Mouse (Mus musculus): ENCODE data around the gene Tlr12. TPM values are rescaled to one million over a fixed set of nuclear protein-coding genes. Genes with fewer than 3 reads are reported as not detected.
"Not testable (repeated sequence)": the region's sequence is repeated elsewhere in the genome, so short reads cannot be mapped to it uniquely, and the experiment has no call there.

Gene Tlr12
- polyA plus RNA-seq, 1 experiment, result 42.8 TPM

DNA sequence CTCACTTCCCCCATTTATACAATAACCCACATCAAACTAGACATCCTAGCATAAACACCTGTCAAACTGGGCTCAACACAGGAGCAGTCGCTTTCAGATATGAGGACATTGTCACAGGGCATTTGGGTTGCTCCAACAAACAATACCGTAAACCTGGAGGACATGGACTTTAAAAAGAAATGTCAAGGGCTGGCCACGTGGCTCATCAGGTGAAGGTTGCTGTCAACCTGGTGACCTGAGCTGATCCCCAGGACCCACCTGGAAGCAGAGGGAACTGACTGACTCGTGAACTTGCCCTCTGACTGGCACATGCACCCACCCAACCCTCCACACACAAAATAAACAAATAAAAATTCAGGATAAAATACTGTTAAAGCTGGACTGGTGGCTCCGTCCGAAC lies 2.2 kb upstream of the Tlr12 start:
- Histone ChIP-seq H3K36me3 (ENCODE audit: control insufficient read depth, insufficient read depth, low read length) (no peaks in the 10 kb centered on the region), H3K4me1 (replicated peaks; ENCODE audit: control insufficient read depth, insufficient read depth, low read length) (peaks cover 46% of the 10 kb centered on the region), H3K4me3 (ENCODE audit: control insufficient read depth, insufficient read depth, low read length) (no peak overlapping the region), H3K27ac (ENCODE audit: control insufficient read depth, insufficient read depth, low read length) (no peak overlapping the region), H3K27me3 (ENCODE audit: control insufficient read depth, insufficient read depth, low read length) (no peaks in the 10 kb centered on the region)
- 70% methylated on average over 6 of the region's 6 CpGs for WGBS
- DNase-seq, result no peak
- TF ChIP-seq POLR2A (IDR thresholded peaks at IDR 0.05; ENCODE audit: control insufficient read depth, extremely low read depth, insufficient read depth, low read length, poor library complexity) (no peak), CTCF (IDR thresholded peaks at IDR 0.05; ENCODE audit: borderline replicate concordance, control insufficient read depth, extremely low read depth, insufficient read depth, low read length, poor library complexity) (no peak)

DNA sequence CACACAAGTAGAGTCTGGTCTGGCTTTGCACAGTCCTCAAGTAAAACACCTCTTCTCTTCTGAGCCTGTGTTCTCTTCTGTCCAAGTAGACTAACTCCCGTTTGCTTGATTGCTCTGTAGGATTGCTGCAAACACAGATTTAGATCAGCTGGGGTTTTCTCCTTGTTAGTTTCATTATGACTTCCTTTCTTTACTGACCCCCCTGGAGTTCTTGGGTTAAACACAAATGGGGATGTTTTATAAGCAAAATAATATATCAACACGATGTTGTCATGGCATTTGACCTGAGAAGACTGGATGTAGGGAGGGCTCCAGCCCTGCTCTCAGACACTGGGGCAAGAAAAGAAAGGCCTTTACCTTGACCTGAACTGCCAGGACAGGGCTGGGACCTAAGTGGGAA lies 544 bp upstream of the Tlr12 start:
- Histone ChIP-seq H3K36me3 (ENCODE audit: control insufficient read depth, insufficient read depth, low read length) (no peaks in the 10 kb centered on the region), H3K27ac (ENCODE audit: control insufficient read depth, insufficient read depth, low read length) (peak overlapping the region; percentile 89), H3K4me1 (replicated peaks; ENCODE audit: control insufficient read depth, insufficient read depth, low read length) (peaks cover 57% of the 10 kb centered on the region), H3K4me3 (ENCODE audit: control insufficient read depth, insufficient read depth, low read length) (peak overlapping the region; percentile 60), H3K27me3 (ENCODE audit: control insufficient read depth, insufficient read depth, low read length) (no peaks in the 10 kb centered on the region)
- DNase-seq, result no peak
- WGBS, result 6% methylated on average over 2 of the region's 2 CpGs
- TF ChIP-seq POLR2A (IDR thresholded peaks at IDR 0.05; ENCODE audit: control insufficient read depth, extremely low read depth, insufficient read depth, low read length, poor library complexity) (no peak), CTCF (IDR thresholded peaks at IDR 0.05; ENCODE audit: borderline replicate concordance, control insufficient read depth, extremely low read depth, insufficient read depth, low read length, poor library complexity) (no peak)

- Histone ChIP-seq H3K4me3 (ENCODE audit: control insufficient read depth, insufficient read depth, low read length) (peak overlapping the region; percentile 60), H3K27me3 (ENCODE audit: control insufficient read depth, insufficient read depth, low read length) (no peaks in the 10 kb centered on the region), H3K36me3 (ENCODE audit: control insufficient read depth, insufficient read depth, low read length) (no peaks in the 10 kb centered on the region), H3K4me1 (replicated peaks; ENCODE audit: control insufficient read depth, insufficient read depth, low read length) (peaks cover 57% of the 10 kb centered on the region), H3K27ac (ENCODE audit: control insufficient read depth, insufficient read depth, low read length) (peak overlapping the region; percentile 89)
- WGBS, result 15% methylated on average over 17 of the region's 17 CpGs
- DNase-seq, result peak; percentile 37
- TF ChIP-seq POLR2A (IDR thresholded peaks at IDR 0.05; ENCODE audit: control insufficient read depth, extremely low read depth, insufficient read depth, low read length, poor library complexity) (no peak), CTCF (IDR thresholded peaks at IDR 0.05; ENCODE audit: borderline replicate concordance, control insufficient read depth, extremely low read depth, insufficient read depth, low read length, poor library complexity) (0 out of 2 replicates have a peak, but pooled peaks have one; percentile 17)
Observed at GRCm38 (mm10) chr4:128617363-128618120, 877 bp downstream of the Tlr12 start.

GRCm38 (mm10) chr4:128615761-128616160 lies 2.7 kb downstream of the Tlr12 start:
- no peaks in the 10 kb centered on the region for H3K36me3 ChIP-seq (ENCODE audit: control insufficient read depth, insufficient read depth, low read length)
- no peaks in the 10 kb centered on the region for H3K27me3 ChIP-seq (ENCODE audit: control insufficient read depth, insufficient read depth, low read length)
- peak; percentile 37 for DNase-seq
- 22% methylated on average over 14 of the region's 14 CpGs for WGBS
- TF ChIP-seq POLR2A (IDR thresholded peaks at IDR 0.05; ENCODE audit: control insufficient read depth, extremely low read depth, insufficient read depth, low read length, poor library complexity) (no peak), CTCF (IDR thresholded peaks at IDR 0.05; ENCODE audit: borderline replicate concordance, control insufficient read depth, extremely low read depth, insufficient read depth, low read length, poor library complexity) (no peak)
- peak overlapping the region; percentile 60 for H3K4me3 ChIP-seq (ENCODE audit: control insufficient read depth, insufficient read depth, low read length)
- H3K27ac ChIP-seq (ENCODE audit: control insufficient read depth, insufficient read depth, low read length), result 0 out of 2 replicates have a peak overlapping the region, but pooled peaks have one; percentile 6
- H3K4me1 ChIP-seq (replicated peaks; ENCODE audit: control insufficient read depth, insufficient read depth, low read length), result peaks cover 56% of the 10 kb centered on the region

- Histone ChIP-seq H3K27me3 (ENCODE audit: control insufficient read depth, insufficient read depth, low read length) (no peaks in the 10 kb centered on the region), H3K4me3 (ENCODE audit: control insufficient read depth, insufficient read depth, low read length) (no peak overlapping the region), H3K27ac (ENCODE audit: control insufficient read depth, insufficient read depth, low read length) (no peak overlapping the region), H3K4me1 (replicated peaks; ENCODE audit: control insufficient read depth, insufficient read depth, low read length) (peaks cover 46% of the 10 kb centered on the region), H3K36me3 (ENCODE audit: control insufficient read depth, insufficient read depth, low read length) (no peaks in the 10 kb centered on the region)
- DNase-seq, result peak; percentile 45
- TF ChIP-seq CTCF (IDR thresholded peaks at IDR 0.05; ENCODE audit: borderline replicate concordance, control insufficient read depth, extremely low read depth, insufficient read depth, low read length, poor library complexity), result no peak
- no peak for TF ChIP-seq POLR2A (IDR thresholded peaks at IDR 0.05; ENCODE audit: control insufficient read depth, extremely low read depth, insufficient read depth, low read length, poor library complexity)
- 27% methylated on average over 8 of the region's 8 CpGs for WGBS
Observed at GRCm38 (mm10) chr4:128613326-128613725, 5.1 kb downstream of the Tlr12 start.

DNA sequence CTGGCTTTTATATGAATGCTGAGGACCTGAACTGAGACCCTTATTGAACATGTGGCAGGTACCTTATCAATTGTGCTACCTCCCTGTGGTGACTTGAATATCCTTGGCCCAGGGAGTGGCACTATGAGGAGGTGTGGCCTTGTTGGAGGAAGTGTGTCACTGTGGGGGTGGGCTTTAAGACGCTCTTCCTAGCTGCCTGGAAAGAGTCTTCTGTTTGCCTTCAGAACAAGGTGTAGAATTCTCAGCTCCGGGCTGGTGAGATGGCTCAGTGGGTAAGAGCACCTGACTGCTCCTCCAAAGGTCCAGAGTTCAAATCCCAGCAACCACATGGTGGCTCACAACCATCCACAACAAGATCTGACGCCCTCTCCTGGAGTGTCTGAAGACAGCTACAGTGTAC lies 6.7 kb downstream of the Tlr12 start:
- not testable (repeated sequence) for H3K4me3 ChIP-seq (ENCODE audit: control insufficient read depth, insufficient read depth, low read length); H3K36me3 ChIP-seq (ENCODE audit: control insufficient read depth, insufficient read depth, low read length); H3K27me3 ChIP-seq (ENCODE audit: control insufficient read depth, insufficient read depth, low read length); DNase-seq; H3K27ac ChIP-seq (ENCODE audit: control insufficient read depth, insufficient read depth, low read length)
- H3K4me1 ChIP-seq (replicated peaks; ENCODE audit: control insufficient read depth, insufficient read depth, low read length), result peaks cover 30% of the 10 kb centered on the region
- WGBS, result 91% methylated on average over 3 of the region's 3 CpGs

DNA sequence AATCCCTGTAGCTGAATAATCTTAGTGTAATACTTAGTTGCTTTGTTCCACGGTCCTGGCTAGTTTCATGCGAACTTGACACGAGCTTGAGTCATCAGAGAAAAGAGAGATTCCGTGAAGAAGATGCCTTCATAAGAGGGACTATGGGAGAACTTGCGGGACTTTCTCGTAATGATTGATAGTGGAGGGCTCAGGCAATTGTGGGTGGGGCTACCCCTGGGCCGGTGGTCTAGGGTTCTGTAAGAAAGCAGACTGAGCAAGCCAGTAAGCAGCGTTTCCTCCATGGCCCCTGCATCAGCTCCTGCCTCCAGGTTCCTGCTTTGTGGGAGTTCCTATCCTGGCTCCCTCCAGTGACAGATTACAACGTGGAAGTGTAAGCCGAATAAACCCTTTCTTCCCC lies 7.7 kb downstream of the Tlr12 start:
- WGBS, result 63% methylated on average over 10 of the region's 10 CpGs
- TF ChIP-seq CTCF (IDR thresholded peaks at IDR 0.05; ENCODE audit: borderline replicate concordance, control insufficient read depth, extremely low read depth, insufficient read depth, low read length, poor library complexity) (no peak), POLR2A (IDR thresholded peaks at IDR 0.05; ENCODE audit: control insufficient read depth, extremely low read depth, insufficient read depth, low read length, poor library complexity) (no peak)
- no peak overlapping the region for H3K4me3 ChIP-seq (ENCODE audit: control insufficient read depth, insufficient read depth, low read length)
- no peaks in the 10 kb centered on the region for H3K36me3 ChIP-seq (ENCODE audit: control insufficient read depth, insufficient read depth, low read length)
- H3K4me1 ChIP-seq (replicated peaks; ENCODE audit: control insufficient read depth, insufficient read depth, low read length), result peaks cover 20% of the 10 kb centered on the region
- H3K27ac ChIP-seq (ENCODE audit: control insufficient read depth, insufficient read depth, low read length), result no peak overlapping the region
- no peaks in the 10 kb centered on the region for H3K27me3 ChIP-seq (ENCODE audit: control insufficient read depth, insufficient read depth, low read length)
- DNase-seq, result no peak

Measured in thymus, adult 2 months (tissue).